Mouse (Mus musculus) midbrain, embryonic 12.5 days (tissue): ENCODE measurements around the gene Kif21b. TPM values are rescaled to one million over a fixed set of nuclear protein-coding genes. Genes with fewer than 3 reads are reported as not detected.

Source experiments
- ATAC-seq: fragments of 200-750 bp; cut with Nextera tagmentation; 2 replicates; pipeline ENCODE4 v1.8.0; 2017; ENCODE audit warnings: low read depth, moderate TSS enrichment, moderate library complexity; ENCODE audit not compliant: low FRiP score
- H3K27ac ChIP-seq: fragments of 300-500 bp; sonication (generic); replicated peaks from 2 replicates; pipeline ENCODE4 v1.5.1; 2016; ENCODE audit warnings: mild to moderate bottlenecking
- H3K27me3 ChIP-seq: fragments of 300-500 bp; sonication (generic); 2 replicates; pipeline ENCODE4 v1.6.1; 2016; ENCODE audit warnings: mild to moderate bottlenecking
- H3K36me3 ChIP-seq: fragments of 300-500 bp; sonication (generic); 2 replicates; pipeline ENCODE4 v1.6.1; 2016
- H3K4me1 ChIP-seq: fragments of 300-500 bp; sonication (generic); 2 replicates; pipeline ENCODE4 v1.6.1; 2016
- H3K4me2 ChIP-seq: fragments of 300-500 bp; sonication (generic); replicated peaks from 2 replicates; pipeline ENCODE4 v1.6.1; 2016; ENCODE audit warnings: mild to moderate bottlenecking, moderate library complexity
- H3K4me3 ChIP-seq: fragments of 300-500 bp; sonication (generic); 2 replicates; pipeline ENCODE4 v1.5.1; 2016; ENCODE audit warnings: mild to moderate bottlenecking
- H3K9ac ChIP-seq: fragments of 300-500 bp; sonication (generic); replicated peaks from 2 replicates; pipeline ENCODE4 v1.6.1; 2016; ENCODE audit warnings: mild to moderate bottlenecking, moderate library complexity
- H3K9me3 ChIP-seq: fragments of 300-500 bp; sonication (generic); 2 replicates; pipeline ENCODE4 v1.6.1; 2016; ENCODE audit warnings: mild to moderate bottlenecking
- WGBS: fragments of 180-500 bp; shearing (Covaris S2); methylation state at CpG from one replicate; pipeline ENCODE4 v1.1.7; 2016; 5-methylcytosine and 5-hydroxymethylcytosine counted together
- polyA plus RNA-seq: library from polyadenylated mRNA; unstranded; fragments of >200 nt; fragmentation: Nextera tagmentation; extraction: Ambion mirVana; gene quantifications from 2 replicates; pipeline ENCODE4 v1.2.1, GENCODE M21; 2016

Kif21b gene
- polyA plus RNA-seq, 1 experiment from 2014 or later: 30.8 TPM

- Histone ChIP-seq H3K9ac (peak overlapping the region; percentile 94), H3K4me1 (peaks cover 61% of the 10 kb centered on the region), H3K27ac (peak overlapping the region; percentile 90), H3K4me3 (peak overlapping the region; percentile 88), H3K27me3 (peaks cover 43% of the 10 kb centered on the region), H3K9me3 (no peaks in the 10 kb centered on the region), H3K4me2 (peak overlapping the region; percentile 84), H3K36me3 (no peaks in the 10 kb centered on the region)
- WGBS: under 1% methylated on average over 43 of the region's 43 CpGs
- ATAC-seq: peak; percentile 57; the same call in 1 of the 2 replicates
Measured at GRCm38 (mm10) chr1:136131603-136132291, 558 bp downstream of the Kif21b start.

- Histone ChIP-seq H3K9me3 (no peaks in the 10 kb centered on the region), H3K27ac (peak overlapping the region; percentile 90), H3K36me3 (no peaks in the 10 kb centered on the region), H3K27me3 (peaks cover 43% of the 10 kb centered on the region), H3K4me2 (peak overlapping the region; percentile 84), H3K4me3 (peak overlapping the region; percentile 88), H3K4me1 (peaks cover 69% of the 10 kb centered on the region), H3K9ac (peak overlapping the region; percentile 94)
- 30% methylated on average over 10 of the region's 10 CpGs for WGBS
- ATAC-seq: no peak
Measured at GRCm38 (mm10) chr1:136132386-136133201, 1.4 kb downstream of the Kif21b start.

- Histone ChIP-seq H3K9me3 (no peaks in the 10 kb centered on the region), H3K27ac (peak overlapping the region; percentile 90), H3K4me2 (peak overlapping the region; percentile 84), H3K4me1 (peaks cover 80% of the 10 kb centered on the region), H3K36me3 (no peaks in the 10 kb centered on the region), H3K27me3 (peaks cover 46% of the 10 kb centered on the region), H3K9ac (peak overlapping the region; percentile 94), H3K4me3 (peak overlapping the region; percentile 88)
- no peak for ATAC-seq
- 40% methylated on average over 13 of the region's 13 CpGs for WGBS
Measured at GRCm38 (mm10) chr1:136133570-136134240, 2.5 kb downstream of the Kif21b start.

- Histone ChIP-seq H3K4me2 (peak overlapping the region; percentile 84), H3K9me3 (no peaks in the 10 kb centered on the region), H3K27ac (no peak overlapping the region), H3K4me1 (peaks cover 85% of the 10 kb centered on the region), H3K9ac (peak overlapping the region; percentile 94), H3K36me3 (no peaks in the 10 kb centered on the region), H3K4me3 (peak overlapping the region; percentile 88; the same call in 1 of the 2 replicates), H3K27me3 (peaks cover 41% of the 10 kb centered on the region)
- no peak for ATAC-seq
- 76% methylated on average over 2 of the region's 2 CpGs for WGBS
Measured at GRCm38 (mm10) chr1:136134547-136134946, 3.4 kb downstream of the Kif21b start.

GRCm38 (mm10) chr1:136135046-136135445, 3.9 kb downstream of the Kif21b start:
- Histone ChIP-seq H3K36me3 (no peaks in the 10 kb centered on the region), H3K4me2 (no peak overlapping the region), H3K4me1 (peaks cover 86% of the 10 kb centered on the region), H3K4me3 (no peak overlapping the region), H3K27me3 (peaks cover 38% of the 10 kb centered on the region), H3K9me3 (no peaks in the 10 kb centered on the region), H3K27ac (no peak overlapping the region), H3K9ac (no peak overlapping the region)
- 54% methylated on average over 1 of the region's 1 CpGs for WGBS
- no peak for ATAC-seq

GRCm38 (mm10) chr1:136135777-136136444, 4.7 kb downstream of the Kif21b start:
- 75% methylated on average over 6 of the region's 6 CpGs for WGBS
- Histone ChIP-seq H3K27ac (no peak overlapping the region), H3K4me2 (no peak overlapping the region), H3K9ac (no peak overlapping the region), H3K36me3 (no peaks in the 10 kb centered on the region), H3K27me3 (peaks cover 33% of the 10 kb centered on the region; the same call in 1 of the 2 replicates), H3K4me1 (peaks cover 84% of the 10 kb centered on the region), H3K4me3 (no peak overlapping the region), H3K9me3 (no peaks in the 10 kb centered on the region)
- ATAC-seq: no peak

- Histone ChIP-seq H3K9me3 (no peaks in the 10 kb centered on the region), H3K27me3 (peaks cover 33% of the 10 kb centered on the region; the same call in 1 of the 2 replicates), H3K4me1 (peaks cover 89% of the 10 kb centered on the region), H3K4me2 (no peak overlapping the region), H3K27ac (no peak overlapping the region), H3K4me3 (no peak overlapping the region), H3K36me3 (no peaks in the 10 kb centered on the region), H3K9ac (no peak overlapping the region)
- no peak for ATAC-seq
- 36% methylated on average over 4 of the region's 4 CpGs for WGBS
Measured at GRCm38 (mm10) chr1:136136547-136136946, 5.4 kb downstream of the Kif21b start.

GRCm38 (mm10) chr1:136137071-136137531, 5.9 kb downstream of the Kif21b start:
- no peaks in the 10 kb centered on the region for H3K9me3 ChIP-seq
- peak overlapping the region; percentile 14 for H3K4me2 ChIP-seq
- H3K27ac ChIP-seq: peak overlapping the region; percentile 74
- peaks cover 33% of the 10 kb centered on the region; the same call in 1 of the 2 replicates for H3K27me3 ChIP-seq
- peaks cover 91% of the 10 kb centered on the region for H3K4me1 ChIP-seq
- no peak for ATAC-seq
- H3K9ac ChIP-seq: no peak overlapping the region; the same call in 1 of the 2 replicates
- H3K4me3 ChIP-seq: no peak overlapping the region
- no peaks in the 10 kb centered on the region for H3K36me3 ChIP-seq
- 21% methylated on average over 7 of the region's 7 CpGs for WGBS

GRCm38 (mm10) chr1:136137575-136137974, 6.4 kb downstream of the Kif21b start:
- H3K4me3 ChIP-seq: no peak overlapping the region
- no peaks in the 10 kb centered on the region for H3K36me3 ChIP-seq
- H3K27me3 ChIP-seq: peaks cover 29% of the 10 kb centered on the region; the same call in 1 of the 2 replicates
- H3K27ac ChIP-seq: peak overlapping the region; percentile 74
- H3K9ac ChIP-seq: peak overlapping the region; percentile 29; the same call in 1 of the 2 replicates
- 6% methylated on average over 4 of the region's 4 CpGs for WGBS
- H3K4me1 ChIP-seq: peaks cover 92% of the 10 kb centered on the region
- ATAC-seq: no peak
- H3K9me3 ChIP-seq: no peaks in the 10 kb centered on the region
- H3K4me2 ChIP-seq: peak overlapping the region; percentile 14

GRCm38 (mm10) chr1:136138191-136138830, 7.1 kb downstream of the Kif21b start:
- H3K27me3 ChIP-seq: peaks cover 22% of the 10 kb centered on the region; the same call in 1 of the 2 replicates
- peak overlapping the region; percentile 74 for H3K27ac ChIP-seq
- 32% methylated on average over 10 of the region's 10 CpGs for WGBS
- 0 out of 2 replicates have a peak overlapping the region, but pooled peaks have one; percentile 29 for H3K9ac ChIP-seq
- H3K4me3 ChIP-seq: no peak overlapping the region
- peak overlapping the region; percentile 14 for H3K4me2 ChIP-seq
- H3K9me3 ChIP-seq: no peaks in the 10 kb centered on the region
- H3K36me3 ChIP-seq: no peaks in the 10 kb centered on the region
- no peak for ATAC-seq
- peaks cover 92% of the 10 kb centered on the region for H3K4me1 ChIP-seq
